Mouse (Mus musculus): Measurements from ENCODE around the gene Appl2.

Gene Appl2

DNA sequence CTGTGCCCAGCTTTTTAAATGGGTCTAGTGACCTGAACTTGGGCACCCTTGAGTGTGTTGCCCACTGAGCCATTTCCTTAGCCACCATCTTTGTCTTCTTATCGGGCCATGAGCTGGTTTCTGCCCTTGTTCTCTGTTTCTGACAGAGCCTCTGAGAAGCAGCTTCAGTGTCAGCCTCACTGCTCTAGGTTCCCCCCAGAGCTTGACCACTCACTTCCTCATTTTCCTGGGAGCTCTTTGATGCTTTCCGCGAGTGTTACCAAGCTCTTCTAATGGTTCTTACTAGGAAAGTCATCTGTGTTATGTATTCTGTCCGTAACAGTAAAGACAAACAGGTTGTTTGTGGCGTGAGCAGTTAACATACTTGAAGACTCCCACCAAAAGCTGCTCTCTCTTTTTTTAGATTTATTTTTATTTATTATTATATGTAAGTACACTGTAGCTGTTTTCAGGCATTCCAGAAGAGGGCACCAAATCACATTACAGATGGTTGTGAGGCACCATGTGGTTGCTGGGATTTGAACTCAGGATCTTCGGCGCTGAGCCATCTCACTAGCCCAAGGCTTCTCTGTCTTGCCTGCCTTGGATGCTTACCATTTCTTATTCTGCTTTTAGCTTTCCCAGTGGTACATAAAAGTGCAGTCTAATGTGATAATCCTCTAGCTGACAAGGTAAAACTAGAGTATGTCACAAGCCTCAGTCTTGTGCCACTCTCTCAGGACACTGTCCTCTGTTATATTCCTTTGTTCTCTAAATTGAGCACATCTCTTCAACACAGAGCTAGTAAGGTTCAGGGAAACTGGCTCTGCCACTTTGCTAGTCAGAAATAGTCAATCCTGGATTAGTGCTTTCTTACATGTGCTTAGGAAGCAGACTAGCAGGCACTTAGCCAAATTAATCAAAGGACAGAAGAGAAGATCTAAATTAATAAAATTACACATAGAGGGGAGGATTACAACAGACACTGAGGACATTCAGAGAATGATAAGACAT, 82.8 kb downstream of the Appl2 start:
- DNase-seq (ENCODE audit: low spot score in 2 of 2) = no peak

- no peak for DNase-seq (ENCODE audit: low spot score in 2 of 2)
These were observed 85.5 kb downstream of the Appl2 start for GRCm38 (mm10) chr10:83563005-83563404.
